Mouse (Mus musculus) lung, postnatal 0 days (tissue): ENCODE measurements around the gene G430095P16Rik. TPM values are rescaled to one million over a fixed set of nuclear protein-coding genes. Genes with fewer than 3 reads are reported as not detected.

Experiments
- ATAC-seq: fragments of 200-750 bp; cut with Nextera tagmentation; 2 replicates; pipeline ENCODE4 v1.8.0; 2017; ENCODE audit warnings: moderate library complexity
- DNase-seq: peaks from one replicate; pipeline ENCODE4 v3.0.0-alpha.2; 2016; ENCODE audit warnings: low spot score
- H3K27ac ChIP-seq: fragments of 300-500 bp; sonication (generic); 2 replicates; pipeline ENCODE4 v1.5.1; 2014; ENCODE audit warnings: antibody characterized with exemption, mild to moderate bottlenecking, low read length, mixed read lengths
- H3K27me3 ChIP-seq: fragments of 300-500 bp; sonication (generic); replicated peaks from 2 replicates; pipeline ENCODE4 v1.6.1; 2014; ENCODE audit warnings: low read length, mixed read lengths; ENCODE audit not compliant: insufficient read depth
- H3K36me3 ChIP-seq: fragments of 300-500 bp; sonication (generic); 2 replicates; pipeline ENCODE4 v1.6.1; 2014; ENCODE audit warnings: low read length, mixed read lengths; ENCODE audit not compliant: insufficient read depth
- H3K4me1 ChIP-seq: fragments of 300-500 bp; sonication (generic); 2 replicates; pipeline ENCODE4 v1.6.1; 2014; ENCODE audit warnings: antibody characterized with exemption, low read depth, low read length, mixed read lengths; ENCODE audit not compliant: insufficient read depth
- H3K4me2 ChIP-seq: fragments of 300-500 bp; sonication (generic); replicated peaks from 2 replicates; pipeline ENCODE4 v1.6.1; 2014; ENCODE audit warnings: low read depth, mild to moderate bottlenecking, low read length, moderate library complexity, mixed read lengths
- H3K4me3 ChIP-seq: fragments of 300-500 bp; sonication (generic); 2 replicates; pipeline ENCODE4 v1.5.1; 2014; ENCODE audit warnings: low read depth, low read length
- H3K9ac ChIP-seq: fragments of 300-500 bp; sonication (generic); replicated peaks from 2 replicates; pipeline ENCODE4 v1.6.1; 2014; ENCODE audit warnings: low read depth, mild to moderate bottlenecking
- H3K9me3 ChIP-seq: fragments of 300-500 bp; sonication (generic); 2 replicates; pipeline ENCODE4 v1.6.1; 2016; ENCODE audit warnings: low read length, mixed read lengths
- CTCF ChIP-seq: IDR thresholded peaks from 2 replicates; pipeline ENCODE4 v1.5.1; 2016; ENCODE audit warnings: antibody characterized with exemption, mild to moderate bottlenecking
- EP300 ChIP-seq: IDR thresholded peaks from 2 replicates; pipeline ENCODE4 v1.6.1; 2016; ENCODE audit warnings: antibody characterized with exemption, mild to moderate bottlenecking, control low read depth
- WGBS: fragments of 180-500 bp; shearing (Covaris S2); extraction: QIAGEN DNeasy Blood & Tissue Kit; methylation state at CpG from one replicate; pipeline ENCODE4 v1.1.7; 2014; 5-methylcytosine and 5-hydroxymethylcytosine counted together
- polyA plus RNA-seq: library from polyadenylated mRNA; unstranded; fragments of >200 nt; fragmentation: Nextera tagmentation; extraction: Ambion mirVana; gene quantifications from 2 replicates; pipeline ENCODE4 v1.2.1, GENCODE M21; 2015

Gene G430095P16Rik
- polyA plus RNA-seq, 1 experiment from 2014 or later: 2.8 TPM

- no peaks in the 10 kb centered on the region for H3K27me3 ChIP-seq
- peak overlapping the region; percentile 71; the same call in 1 of the 2 replicates for H3K27ac ChIP-seq
- peak overlapping the region; percentile 40 for H3K4me2 ChIP-seq
- peaks cover 28% of the 10 kb centered on the region; the same call in 1 of the 2 replicates for H3K4me1 ChIP-seq
- H3K9ac ChIP-seq: 0 out of 2 replicates have a peak overlapping the region, but pooled peaks have one; percentile 23
- DNase-seq: no peak
- no peaks in the 10 kb centered on the region for H3K9me3 ChIP-seq
- 0 out of 2 replicates have a peak, but pooled peaks cover 6% of the 10 kb centered on the region for H3K36me3 ChIP-seq
- TF ChIP-seq CTCF (peak; percentile 14; the same call in 1 of the 2 replicates), EP300 (no peak)
- H3K4me3 ChIP-seq: no peak overlapping the region
- ATAC-seq: no peak
- 15% methylated on average over 34 of the region's 34 CpGs for WGBS
Observed at GRCm38 (mm10) chr8:84771941-84772378, 49.2 kb downstream of the G430095P16Rik start.

- DNase-seq (no peak), ATAC-seq (no peak)
- Histone ChIP-seq H3K27ac (no peak overlapping the region), H3K4me3 (no peak overlapping the region), H3K27me3 (no peaks in the 10 kb centered on the region), H3K4me2 (peak overlapping the region; percentile 40; the same call in 1 of the 2 replicates), H3K9ac (no peak overlapping the region), H3K4me1 (peaks cover 28% of the 10 kb centered on the region; the same call in 1 of the 2 replicates), H3K36me3 (0 out of 2 replicates have a peak, but pooled peaks cover 6% of the 10 kb centered on the region), H3K9me3 (no peaks in the 10 kb centered on the region)
- 17% methylated on average over 3 of the region's 3 CpGs for WGBS
- TF ChIP-seq CTCF (no peak), EP300 (no peak)
Observed at GRCm38 (mm10) chr8:84772628-84773027, 49.8 kb downstream of the G430095P16Rik start.

GRCm38 (mm10) chr8:84773304-84773703 is 50.5 kb downstream of the G430095P16Rik start:
- peaks cover 28% of the 10 kb centered on the region; the same call in 1 of the 2 replicates for H3K4me1 ChIP-seq
- no peak for TF ChIP-seq EP300
- no peak for TF ChIP-seq CTCF
- 0 out of 2 replicates have a peak, but pooled peaks cover 5% of the 10 kb centered on the region for H3K36me3 ChIP-seq
- DNase-seq (no peak), ATAC-seq (no peak)
- H3K4me2 ChIP-seq: peak overlapping the region; percentile 57
- 22% methylated on average over 9 of the region's 9 CpGs for WGBS
- H3K27ac ChIP-seq: peak overlapping the region; percentile 54; the same call in 1 of the 2 replicates
- no peak overlapping the region for H3K9ac ChIP-seq
- H3K9me3 ChIP-seq: no peaks in the 10 kb centered on the region
- H3K4me3 ChIP-seq: peak overlapping the region; percentile 26
- H3K27me3 ChIP-seq: no peaks in the 10 kb centered on the region

GRCm38 (mm10) chr8:84773833-84774232 is 51.0 kb downstream of the G430095P16Rik start:
- H3K4me2 ChIP-seq: peak overlapping the region; percentile 57
- peaks cover 28% of the 10 kb centered on the region; the same call in 1 of the 2 replicates for H3K4me1 ChIP-seq
- no peaks in the 10 kb centered on the region for H3K36me3 ChIP-seq
- H3K27ac ChIP-seq: peak overlapping the region; percentile 54
- under 1% methylated on average over 13 of the region's 19 CpGs for WGBS
- H3K4me3 ChIP-seq: peak overlapping the region; percentile 26
- H3K9ac ChIP-seq: no peak overlapping the region
- TF ChIP-seq EP300 (no peak), CTCF (no peak)
- H3K9me3 ChIP-seq: no peaks in the 10 kb centered on the region
- peak; percentile 75 for ATAC-seq
- no peaks in the 10 kb centered on the region for H3K27me3 ChIP-seq
- peak; percentile 95 for DNase-seq

- H3K9ac ChIP-seq: no peak overlapping the region
- DNase-seq: peak; percentile 82
- H3K4me1 ChIP-seq: peaks cover 28% of the 10 kb centered on the region; the same call in 1 of the 2 replicates
- WGBS: 14% methylated on average over 10 of the region's 10 CpGs
- ATAC-seq: peak; percentile 44
- H3K27me3 ChIP-seq: no peaks in the 10 kb centered on the region
- no peaks in the 10 kb centered on the region for H3K36me3 ChIP-seq
- H3K27ac ChIP-seq: peak overlapping the region; percentile 78
- H3K9me3 ChIP-seq: no peaks in the 10 kb centered on the region
- peak overlapping the region; percentile 57 for H3K4me2 ChIP-seq
- TF ChIP-seq EP300 (no peak), CTCF (no peak)
- H3K4me3 ChIP-seq: 0 out of 2 replicates have a peak overlapping the region, but pooled peaks have one; percentile 26
Observed at GRCm38 (mm10) chr8:84774473-84774911, 51.7 kb downstream of the G430095P16Rik start.

GRCm38 (mm10) chr8:84775105-84775591 is 52.3 kb downstream of the G430095P16Rik start:
- TF ChIP-seq EP300 (no peak), CTCF (no peak)
- H3K4me1 ChIP-seq: peaks cover 28% of the 10 kb centered on the region; the same call in 1 of the 2 replicates
- WGBS: 20% methylated on average over 13 of the region's 13 CpGs
- H3K27me3 ChIP-seq: no peaks in the 10 kb centered on the region
- H3K4me2 ChIP-seq: peak overlapping the region; percentile 57
- H3K27ac ChIP-seq: peak overlapping the region; percentile 78
- peak; percentile 32 for ATAC-seq
- no peaks in the 10 kb centered on the region for H3K36me3 ChIP-seq
- peak; percentile 75 for DNase-seq
- no peaks in the 10 kb centered on the region for H3K9me3 ChIP-seq
- H3K9ac ChIP-seq: no peak overlapping the region
- H3K4me3 ChIP-seq: no peak overlapping the region; the same call in 1 of the 2 replicates
